Mouse (Mus musculus) fat pad, adult 2 months (tissue): ENCODE results near the gene Gm44596.

Source experiments
- DNase-seq: peaks from one replicate; pipeline ENCODE4 v3.0.0-alpha.2; 2011; ENCODE audit warnings: low read depth, low spot score; ENCODE audit errors: extremely low read depth

Gm44596 gene

DNA sequence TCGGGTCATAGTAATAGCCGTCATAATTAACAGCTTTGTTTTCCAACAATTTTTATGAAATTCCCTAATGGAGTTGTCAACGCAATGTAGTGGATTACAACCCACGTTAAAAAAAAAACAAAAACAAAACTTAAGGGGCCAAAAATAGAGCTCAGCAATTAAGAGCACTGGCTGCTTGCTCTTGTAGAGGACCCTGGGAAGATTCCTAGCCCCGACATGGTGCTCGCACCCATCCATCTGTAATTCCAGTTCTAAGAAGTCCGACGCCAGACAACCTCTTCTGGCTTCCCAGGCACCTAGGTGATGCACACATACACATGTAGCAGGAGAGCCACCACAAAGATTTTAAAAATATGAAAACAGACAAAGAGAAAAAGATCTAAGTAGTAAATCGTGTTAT is 49.7 kb downstream of the Gm44596 start:
- DNase-seq, result no peak

DNA sequence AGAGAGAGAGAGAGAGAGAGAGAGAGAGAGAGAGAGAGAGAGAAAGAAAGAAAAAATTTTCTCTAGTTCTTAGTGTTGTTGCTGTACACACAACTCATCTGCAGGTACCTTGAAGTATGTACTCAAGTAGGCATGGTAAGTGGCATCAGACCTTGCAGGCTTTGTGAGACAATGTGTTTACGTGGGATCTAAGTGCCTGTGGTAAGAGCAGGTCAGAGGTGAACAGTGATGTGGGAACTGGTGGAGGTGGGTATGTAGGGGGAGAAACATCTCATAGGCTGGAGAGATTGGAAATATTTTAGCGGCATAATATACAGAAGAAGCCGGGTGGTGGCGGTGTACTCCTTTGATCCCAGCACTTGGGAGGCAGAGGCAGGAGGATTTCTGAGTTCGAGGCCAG is 52.3 kb downstream of the Gm44596 start:
- DNase-seq, result no peak

DNA sequence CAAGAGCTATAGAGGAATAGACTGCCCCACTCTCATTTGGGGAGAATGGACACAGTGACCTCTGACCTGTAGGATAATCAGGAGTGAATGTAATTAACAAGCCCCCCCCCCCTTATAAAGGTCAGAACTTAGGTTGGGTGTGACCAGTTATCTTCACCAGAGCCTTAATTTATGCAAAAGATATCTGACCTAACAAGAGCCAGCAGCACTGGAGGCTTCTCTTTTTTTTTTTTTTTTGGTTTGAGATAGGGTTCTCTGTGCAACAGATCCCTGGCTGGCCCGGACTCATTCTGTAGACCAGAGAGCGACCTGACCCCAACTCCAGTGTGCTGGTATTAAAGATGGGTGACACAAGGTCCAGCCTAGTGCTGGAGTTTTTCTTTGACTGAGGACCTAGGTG is 54.0 kb downstream of the Gm44596 start:
- no peak for DNase-seq

DNA sequence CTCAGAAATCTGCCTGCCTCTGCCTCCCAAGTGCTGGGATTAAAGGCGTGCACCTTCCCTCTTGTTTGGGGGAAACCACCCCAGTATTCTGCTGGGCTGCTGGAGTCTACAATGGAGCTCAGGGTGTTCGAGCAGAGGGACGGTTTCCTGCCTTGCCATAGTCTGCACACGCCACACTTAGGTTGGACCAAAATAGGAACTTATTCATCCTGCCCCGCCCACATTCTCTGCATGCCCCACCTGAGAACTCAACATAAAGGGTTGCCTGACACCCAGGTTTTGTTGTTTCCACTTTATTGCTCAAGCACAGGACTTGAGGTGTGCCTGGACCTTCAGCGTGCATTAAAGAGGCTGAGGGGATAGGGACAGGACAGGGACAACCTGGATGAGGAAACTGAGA is 54.5 kb downstream of the Gm44596 start:
- no peak for DNase-seq

DNA sequence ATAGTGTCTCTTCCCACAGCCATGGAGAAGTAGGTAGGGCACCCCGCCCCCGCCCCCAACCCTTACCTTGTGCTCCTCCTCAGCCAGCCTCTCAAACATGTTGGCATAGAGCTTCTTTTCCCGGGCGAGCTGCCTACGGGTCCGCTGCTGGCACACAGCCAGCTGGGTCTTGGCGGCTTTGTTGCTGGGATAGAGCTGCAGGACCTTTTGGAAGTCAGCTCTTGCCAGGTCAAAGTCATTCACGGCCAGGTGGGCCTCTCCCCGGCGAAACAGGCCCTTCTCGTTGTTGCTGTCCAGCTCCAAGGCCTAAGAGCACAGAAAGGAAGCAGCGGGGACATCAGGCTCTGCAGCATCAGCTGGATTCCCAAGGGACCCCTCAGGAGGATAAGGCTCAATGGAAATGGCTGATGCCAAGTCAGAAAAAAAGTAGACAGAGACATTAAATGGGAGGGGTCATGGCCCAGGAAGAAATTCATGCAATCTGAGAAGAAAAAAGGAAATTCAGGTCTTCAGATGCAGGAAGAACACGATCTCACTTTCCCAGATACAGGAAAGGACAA is 57.1 kb downstream of the Gm44596 start:
- DNase-seq, result no peak

DNA sequence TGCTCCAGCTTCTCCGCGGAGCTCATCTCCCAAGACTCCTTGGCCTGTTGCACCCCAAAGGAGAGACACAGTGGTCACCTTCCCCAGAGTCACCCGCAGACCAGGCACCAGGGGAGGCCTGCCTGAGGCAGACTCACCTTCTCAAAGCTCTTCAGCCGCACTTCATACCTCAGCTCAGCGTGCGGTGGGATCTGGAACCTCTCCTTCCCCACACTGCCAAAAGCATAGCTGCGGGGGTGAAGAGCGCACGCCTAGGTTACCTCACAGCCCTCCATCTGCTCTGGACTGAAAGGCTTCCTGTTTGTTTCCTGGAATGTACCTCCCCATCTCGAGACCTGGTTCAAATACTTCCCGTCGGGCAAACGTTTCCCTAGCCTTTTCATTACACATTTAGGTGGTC is 58.3 kb downstream of the Gm44596 start:
- DNase-seq, result no peak

DNA sequence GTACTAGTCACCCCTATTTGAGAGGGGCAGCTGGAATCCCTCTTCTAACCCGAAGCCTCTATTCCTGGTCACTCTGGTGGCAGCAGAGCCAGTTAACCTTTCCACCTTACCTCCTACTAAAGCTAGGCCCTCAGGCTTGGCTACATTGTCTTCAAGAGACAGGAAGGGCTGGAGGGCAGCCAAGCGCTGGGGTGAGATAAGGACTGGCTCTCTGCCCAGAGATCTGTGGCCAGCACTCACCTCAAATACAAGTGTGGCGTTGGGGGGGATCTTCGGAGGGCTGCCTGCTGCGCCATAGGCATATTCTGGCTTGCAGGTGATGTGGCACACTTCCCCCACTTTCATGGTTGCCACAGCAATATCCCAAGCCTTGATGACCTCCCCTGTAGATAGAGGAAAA is 60.2 kb downstream of the Gm44596 start:
- no peak for DNase-seq

DNA sequence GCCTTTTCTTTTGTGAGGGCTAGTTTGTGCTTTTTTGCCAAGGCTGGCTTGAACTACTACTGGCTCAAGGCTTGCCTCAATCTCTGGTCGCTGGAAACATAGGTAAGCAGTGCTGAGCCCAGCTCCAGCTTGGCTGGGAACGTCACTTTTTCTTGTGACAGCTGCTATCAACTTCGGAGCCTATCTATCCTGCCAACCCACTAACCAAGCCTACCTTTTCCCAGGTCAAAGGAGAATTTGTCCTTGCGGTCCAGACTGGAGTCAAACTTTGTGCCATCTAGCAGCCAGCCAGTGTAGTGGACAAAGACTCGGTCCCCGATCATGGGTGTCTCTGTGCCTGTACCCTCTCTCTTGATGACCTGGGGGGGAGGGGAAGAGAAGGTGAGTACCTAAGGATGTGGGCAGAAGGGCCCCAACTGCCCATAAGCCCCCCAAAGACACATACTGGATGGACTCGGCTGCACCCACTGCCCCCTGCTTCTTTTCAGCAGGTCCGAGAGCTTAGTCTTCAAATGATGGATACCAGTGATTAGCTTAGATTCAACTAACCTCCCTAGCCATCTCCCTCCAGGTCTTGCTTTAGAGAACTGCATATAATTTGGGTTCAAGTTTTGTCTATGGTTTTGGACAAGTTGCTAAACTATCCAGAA is 61.2 kb downstream of the Gm44596 start:
- DNase-seq, result no peak

DNA sequence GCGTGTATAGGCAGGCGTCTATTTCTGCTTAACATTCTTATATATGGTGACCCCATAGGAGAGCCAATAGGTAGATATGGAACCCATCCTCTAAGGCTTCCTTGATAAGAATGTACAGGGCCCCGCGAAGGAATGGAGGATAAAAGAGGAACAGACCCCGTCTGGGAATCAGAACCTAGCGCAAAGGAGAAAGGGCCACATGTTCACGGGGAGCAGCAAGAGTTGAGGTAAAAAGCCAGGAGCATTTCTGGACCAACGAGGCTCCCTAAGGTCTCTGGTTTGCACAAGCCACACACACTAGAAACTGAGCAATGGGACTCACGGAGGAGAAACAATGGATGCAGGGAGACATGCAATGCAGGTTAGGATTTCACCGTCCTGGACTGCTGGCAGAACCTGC is 62.0 kb downstream of the Gm44596 start:
- no peak for DNase-seq

DNA sequence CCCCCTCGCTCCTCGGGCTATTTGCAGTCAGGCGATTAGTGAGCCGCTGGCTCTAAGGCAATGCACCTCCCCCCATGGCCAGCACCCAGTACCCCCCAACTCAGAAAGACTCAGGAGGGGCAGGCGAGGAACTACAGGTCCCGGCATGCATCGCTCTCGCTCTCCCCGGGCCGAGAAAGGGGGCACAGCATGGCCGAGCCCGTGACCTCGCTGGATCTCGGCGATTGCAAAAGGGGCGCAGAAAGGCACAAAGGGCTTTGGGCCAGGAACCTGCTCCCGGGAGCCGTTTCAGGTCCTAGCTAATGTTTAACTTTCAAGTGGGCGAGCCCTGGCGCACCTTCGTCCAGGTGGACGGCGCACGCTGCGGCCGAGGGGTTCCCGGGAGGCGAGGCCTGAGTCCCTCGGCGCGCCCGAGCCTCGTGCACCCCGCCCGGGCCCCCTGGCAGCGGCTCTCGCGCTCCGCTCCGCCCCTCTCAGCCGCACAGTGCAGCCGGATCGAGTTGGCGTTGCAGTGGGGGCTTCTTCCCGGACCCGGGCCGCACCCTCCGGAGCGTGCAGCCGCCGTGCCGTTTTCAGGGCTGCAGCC is 62.5 kb downstream of the Gm44596 start:
- no peak for DNase-seq

DNA sequence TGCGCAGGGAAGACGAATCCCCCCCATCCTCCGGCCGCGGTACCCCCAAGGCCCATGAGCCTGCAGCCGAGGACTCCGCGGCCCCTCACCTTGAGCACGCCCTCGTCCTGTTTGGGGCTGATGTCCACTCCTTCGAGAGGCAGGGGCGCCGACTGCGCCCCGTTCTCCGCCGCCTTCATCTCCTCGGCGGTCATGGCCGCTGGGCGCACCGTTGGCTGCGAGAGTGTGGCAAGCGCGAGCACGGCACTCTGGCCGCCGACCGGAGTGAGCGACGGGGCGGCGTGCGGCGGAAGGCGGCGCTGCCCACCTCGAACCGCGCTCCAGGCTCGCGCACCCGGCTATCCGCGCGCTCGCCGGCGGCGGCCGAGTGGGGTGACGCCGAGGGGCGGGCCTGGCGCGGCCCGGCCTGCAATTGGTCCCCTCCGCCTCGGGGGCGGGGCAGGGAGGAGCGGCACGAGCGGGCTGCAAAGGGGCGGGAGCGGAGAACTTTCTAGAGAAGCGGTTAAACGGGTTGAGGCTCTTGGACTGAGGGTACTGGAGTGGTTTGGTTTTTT is 63.1 kb downstream of the Gm44596 start, which contains the start of gene Fkbp4:
Gene Fkbp4, minus strand, starts transcription at position 361 of the 554 bp plus-strand sequence.
- DNase-seq, result no peak

DNA sequence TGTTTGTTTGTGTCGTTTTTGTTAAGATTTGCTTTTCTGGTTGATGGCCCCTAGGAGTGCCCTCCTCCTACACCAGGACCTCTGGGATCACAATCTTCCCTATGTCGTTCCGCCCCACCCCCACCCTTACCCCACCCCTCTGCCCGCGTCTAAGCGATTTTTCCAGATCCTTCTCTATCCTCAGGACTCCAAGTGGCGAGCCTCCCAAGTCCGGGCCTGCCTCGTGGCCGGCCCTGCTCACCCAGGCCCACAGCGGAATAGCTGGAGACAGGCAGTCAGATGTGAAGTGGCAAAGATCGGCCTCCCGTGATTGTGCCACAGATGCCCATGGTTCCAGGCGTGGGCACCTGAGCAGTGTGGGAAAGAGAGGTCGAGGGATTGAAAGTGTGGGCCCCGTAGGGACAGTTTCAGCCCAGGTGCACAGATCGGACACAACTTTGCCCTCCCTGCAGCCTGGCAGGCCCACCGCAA is 63.6 kb downstream of the Gm44596 start:
- no peak for DNase-seq

DNA sequence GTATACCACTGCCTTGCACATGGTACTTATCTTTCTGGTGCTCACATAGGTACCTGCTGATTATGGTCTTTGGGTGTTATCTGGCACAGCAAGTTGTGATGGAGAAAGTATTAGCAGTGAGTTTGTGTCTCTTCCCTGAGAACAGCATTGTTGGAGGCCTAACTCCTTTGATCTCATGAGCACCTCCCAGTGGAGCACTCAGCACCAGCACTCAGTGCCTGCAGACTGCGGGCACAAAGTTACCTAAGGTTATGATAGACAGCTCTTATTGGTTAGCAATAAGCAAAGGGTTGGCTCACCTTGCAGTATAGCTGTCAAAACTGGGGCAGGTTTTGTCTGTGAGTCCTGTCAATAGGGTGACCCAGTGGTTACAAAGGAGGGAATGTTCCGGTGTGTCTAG is 64.9 kb downstream of the Gm44596 start:
- no peak for DNase-seq

DNA sequence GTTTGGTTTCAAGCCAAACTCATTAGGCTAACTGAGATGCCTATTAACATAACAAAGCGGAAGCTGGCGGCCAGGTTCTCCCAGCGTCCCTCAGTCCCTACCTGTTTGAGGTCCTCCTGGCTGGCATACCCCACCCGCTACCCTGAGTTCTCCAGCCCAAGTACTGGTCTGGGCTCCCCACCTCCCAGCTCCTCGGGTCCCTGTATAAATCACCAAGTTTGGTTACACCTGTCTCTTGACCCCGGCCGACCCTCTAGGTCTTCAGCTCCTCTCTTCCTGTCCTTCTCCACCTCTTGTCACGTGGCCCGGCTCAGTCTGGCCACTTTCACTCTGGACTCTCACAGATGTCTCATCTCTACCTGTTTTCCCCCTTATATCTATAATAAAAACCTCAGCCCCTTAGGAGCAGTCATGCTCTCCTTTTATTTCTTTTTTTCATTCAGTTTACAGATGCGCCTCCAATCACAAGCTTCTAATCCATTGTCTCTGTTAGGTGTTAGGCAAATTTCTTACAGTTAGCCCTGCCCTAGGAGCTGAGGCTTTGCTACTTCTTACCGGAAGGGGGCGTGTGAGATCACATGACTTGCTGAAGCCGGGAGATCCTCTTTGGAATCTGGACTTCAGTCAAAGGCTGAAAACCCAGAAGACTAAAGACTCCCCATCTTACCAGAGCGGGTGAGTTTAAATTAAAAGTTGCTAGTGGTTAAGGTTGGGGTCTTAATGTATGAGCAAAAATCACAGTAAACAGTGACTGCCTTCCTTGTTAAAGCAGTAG is 70.6 kb downstream of the Gm44596 start:
- no peak for DNase-seq

DNA sequence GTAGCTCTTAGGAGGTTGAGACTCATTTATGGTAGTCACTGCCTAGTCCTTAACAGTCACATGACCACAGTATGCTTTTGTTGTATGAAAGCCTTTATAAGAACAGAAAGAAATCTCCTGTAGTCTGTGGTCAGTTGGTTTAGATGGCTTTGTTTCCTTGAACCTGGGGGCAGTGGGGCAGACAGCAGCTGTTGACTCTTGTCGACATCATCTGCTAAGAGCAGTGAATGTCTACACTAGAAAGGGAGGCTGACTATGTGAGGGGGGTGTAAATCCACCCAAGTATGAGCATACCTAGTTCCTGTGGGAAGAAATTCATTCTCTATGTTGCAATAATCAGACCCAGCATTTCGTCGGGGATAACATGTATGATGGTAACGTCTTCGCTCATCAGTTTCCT is 71.8 kb downstream of the Gm44596 start:
- DNase-seq, result no peak

DNA sequence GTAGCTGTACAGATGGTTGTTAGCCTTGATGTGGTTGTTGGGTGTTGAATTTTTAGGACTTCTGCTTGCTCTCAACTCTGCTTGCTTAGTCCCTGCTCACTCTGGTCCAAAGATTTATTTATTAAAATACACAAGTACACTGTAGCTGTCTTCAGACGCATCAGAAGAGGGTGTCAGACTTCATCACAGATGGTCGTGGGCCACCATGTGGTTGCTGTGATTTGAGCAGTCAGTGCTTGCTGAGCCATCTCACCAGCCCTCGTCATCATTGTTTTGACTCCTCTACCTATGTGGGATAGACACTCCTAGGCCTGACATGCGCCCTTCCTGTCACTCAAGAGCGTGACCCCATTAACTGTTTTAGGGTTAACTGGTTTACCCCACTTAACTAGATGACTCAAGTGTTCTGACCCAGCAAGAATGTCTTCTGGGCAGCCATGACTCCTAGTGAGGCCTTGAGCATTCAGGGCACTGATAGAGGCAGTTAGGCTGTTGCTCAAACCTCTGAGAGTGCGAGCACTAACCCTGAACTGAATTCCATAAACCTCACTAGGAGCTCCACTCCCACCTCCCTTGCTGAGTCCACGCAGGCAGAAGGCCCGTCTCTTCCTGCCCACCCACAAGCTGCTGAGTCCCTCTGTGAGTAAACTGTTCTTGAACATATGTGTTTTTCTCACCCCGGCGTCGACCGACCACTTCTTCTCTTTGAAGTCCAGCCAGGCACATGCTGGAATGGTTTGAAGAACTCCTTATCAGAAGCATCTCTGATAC is 80.7 kb downstream of the Gm44596 start:
- DNase-seq, result no peak
